Mouse (Mus musculus): ENCODE data around the gene Mesp2.

DNA sequence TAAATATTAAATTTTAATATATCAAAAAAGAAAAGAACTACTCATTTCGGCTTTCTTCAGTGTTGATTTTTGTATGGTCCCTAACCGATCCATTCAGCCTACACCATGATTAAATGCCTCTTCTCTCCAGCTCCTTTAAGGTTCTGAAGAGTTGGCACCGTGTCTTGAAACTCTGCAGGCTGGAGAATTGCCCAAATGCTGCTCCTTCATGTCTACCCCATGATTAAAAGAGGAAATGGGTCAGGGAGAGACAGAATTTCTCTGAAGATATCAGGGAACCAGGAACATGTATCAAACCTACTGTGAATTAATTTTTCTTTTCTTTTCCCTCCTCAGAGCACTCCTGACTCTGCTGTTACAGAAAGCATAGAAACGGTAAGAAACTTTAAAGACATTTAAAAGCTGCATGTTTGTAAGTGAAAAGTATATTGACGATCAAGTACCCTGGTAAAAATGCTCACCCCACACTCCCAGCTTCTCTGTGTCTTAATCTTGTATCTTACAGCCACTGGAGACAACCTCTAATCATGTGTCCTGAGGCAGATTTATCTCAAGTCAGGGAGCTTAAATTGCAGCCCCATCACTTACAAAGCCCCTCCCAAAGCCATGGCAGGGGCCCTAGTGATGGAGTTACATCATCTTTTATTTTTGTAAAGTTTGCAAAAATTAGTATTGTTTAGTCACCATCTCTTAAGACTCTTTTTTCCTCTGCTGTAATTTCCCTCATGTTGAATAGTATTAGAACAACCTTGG, 49.2 kb upstream of the Mesp2 start:
- no peak for TF ChIP-seq CTCF (conservative IDR thresholded peaks at IDR 0.05; ENCODE audit: low read length)
- no peak for TF ChIP-seq NANOG (IDR thresholded peaks at IDR 0.05; ENCODE audit: borderline replicate concordance, low read length)

Measured in E14TG2a.4 (cell line).